Mouse (Mus musculus) embryonic facial prominence, embryonic 14.5 days (tissue): ENCODE data around the gene Rspo3. TPM values are rescaled to one million over a fixed set of nuclear protein-coding genes. Genes with fewer than 3 reads are reported as not detected.

Source experiments
- ATAC-seq: fragments of 200-750 bp; cut with Nextera tagmentation; 2 replicates; pipeline ENCODE4 v1.8.0; 2017; ENCODE audit warnings: low read depth, moderate number of reproducible peaks, moderate TSS enrichment
- DNase-seq: peaks from one replicate; pipeline ENCODE4 v3.0.0-alpha.2; 2015; ENCODE audit warnings: low spot score
- H3K27ac ChIP-seq: fragments of 300-500 bp; sonication (generic); replicated peaks from 2 replicates; pipeline ENCODE4 v1.5.1; 2014; ENCODE audit warnings: low read depth, mild to moderate bottlenecking, low read length, moderate library complexity
- H3K27me3 ChIP-seq: fragments of 300-500 bp; sonication (generic); replicated peaks from 2 replicates; pipeline ENCODE4 v1.6.1; 2014; ENCODE audit warnings: low read length; ENCODE audit not compliant: control insufficient read depth, insufficient read depth
- H3K36me3 ChIP-seq: fragments of 300-500 bp; sonication (generic); 2 replicates; pipeline ENCODE4 v1.6.1; 2014; ENCODE audit warnings: low read length, mixed read lengths; ENCODE audit not compliant: control insufficient read depth, insufficient read depth
- H3K4me1 ChIP-seq: fragments of 300-500 bp; sonication (generic); 2 replicates; pipeline ENCODE4 v1.6.1; 2014; ENCODE audit warnings: antibody characterized with exemption, low read length; ENCODE audit not compliant: control insufficient read depth, insufficient read depth
- H3K4me2 ChIP-seq: fragments of 300-500 bp; sonication (generic); 2 replicates; pipeline ENCODE4 v1.6.1; 2014; ENCODE audit warnings: low read depth, mild to moderate bottlenecking, low read length, moderate library complexity, mixed read lengths
- H3K4me3 ChIP-seq: fragments of 300-500 bp; sonication (generic); 2 replicates; pipeline ENCODE4 v1.5.1; 2014; ENCODE audit warnings: low read depth, mild to moderate bottlenecking, low read length
- H3K9ac ChIP-seq: fragments of 300-500 bp; sonication (generic); 2 replicates; pipeline ENCODE4 v1.6.1; 2014; ENCODE audit warnings: low read depth, mild to moderate bottlenecking, low read length, moderate library complexity, mixed read lengths
- H3K9me3 ChIP-seq: fragments of 300-500 bp; sonication (generic); 2 replicates; pipeline ENCODE4 v1.6.1; 2016; ENCODE audit warnings: low read length; ENCODE audit not compliant: control insufficient read depth
- WGBS: fragments of 180-500 bp; shearing (Covaris S2); extraction: QIAGEN DNeasy Blood & Tissue Kit; methylation state at CpG from one replicate; pipeline ENCODE4 v1.1.7; 2014; 5-methylcytosine and 5-hydroxymethylcytosine counted together
- polyA plus RNA-seq: library from polyadenylated mRNA; unstranded; fragments of >200 nt; fragmentation: Nextera tagmentation; extraction: Ambion mirVana; gene quantifications from 2 replicates; pipeline ENCODE4 v1.2.1, GENCODE M21; 2014

Rspo3 gene
- polyA plus RNA-seq, 1 experiment from 2014 or later = 14.8 TPM

- Histone ChIP-seq H3K27ac (no peak overlapping the region), H3K4me1 (no peaks in the 10 kb centered on the region), H3K9me3 (no peaks in the 10 kb centered on the region), H3K4me3 (no peak overlapping the region), H3K9ac (no peak overlapping the region), H3K27me3 (no peaks in the 10 kb centered on the region), H3K36me3 (peaks cover 7% of the 10 kb centered on the region; the same call in 1 of the 2 replicates), H3K4me2 (no peak overlapping the region)
- 57% methylated on average over 5 of the region's 5 CpGs for WGBS
- ATAC-seq (no peak), DNase-seq (no peak)
Measured at GRCm38 (mm10) chr10:29470454-29470853, 65.2 kb downstream of the Rspo3 start.

GRCm38 (mm10) chr10:29460100-29460499 is 75.6 kb downstream of the Rspo3 start:
- Histone ChIP-seq H3K27ac (no peak overlapping the region), H3K27me3 (no peaks in the 10 kb centered on the region), H3K4me1 (no peaks in the 10 kb centered on the region), H3K36me3 (no peaks in the 10 kb centered on the region), H3K9ac (no peak overlapping the region), H3K4me3 (no peak overlapping the region), H3K9me3 (no peaks in the 10 kb centered on the region), H3K4me2 (no peak overlapping the region)
- ATAC-seq = no peak
- WGBS = 56% methylated on average over 3 of the region's 3 CpGs
- DNase-seq = no peak

- DNase-seq (no peak), ATAC-seq (no peak)
- 71% methylated on average over 2 of the region's 2 CpGs for WGBS
Measured at GRCm38 (mm10) chr10:29459632-29460031, 76.0 kb downstream of the Rspo3 start.

GRCm38 (mm10) chr10:29445076-29445475 is 90.6 kb downstream of the Rspo3 start:
- Histone ChIP-seq H3K27me3 (no peaks in the 10 kb centered on the region), H3K36me3 (no peaks in the 10 kb centered on the region; the same call in 1 of the 2 replicates), H3K4me3 (no peak overlapping the region), H3K4me2 (no peak overlapping the region), H3K4me1 (no peaks in the 10 kb centered on the region), H3K27ac (no peak overlapping the region), H3K9ac (no peak overlapping the region), H3K9me3 (no peaks in the 10 kb centered on the region)
- WGBS = 72% methylated on average over 3 of the region's 3 CpGs
- DNase-seq = no peak
- ATAC-seq = no peak

More at GRCm38 (mm10) chr10:29459632-29460031, 76.0 kb downstream of the Rspo3 start:
- Histone ChIP-seq H3K4me3 (no peak overlapping the region), H3K27me3 (no peaks in the 10 kb centered on the region), H3K36me3 (no peaks in the 10 kb centered on the region), H3K27ac (no peak overlapping the region), H3K4me2 (no peak overlapping the region), H3K4me1 (no peaks in the 10 kb centered on the region), H3K9ac (no peak overlapping the region), H3K9me3 (no peaks in the 10 kb centered on the region)

- DNase-seq (peak; percentile 19), ATAC-seq (no peak)
- 64% methylated on average over 5 of the region's 5 CpGs for WGBS
- no peak overlapping the region for H3K4me2 ChIP-seq
- no peak overlapping the region for H3K4me3 ChIP-seq
- no peak overlapping the region for H3K9ac ChIP-seq
- no peaks in the 10 kb centered on the region for H3K36me3 ChIP-seq
- H3K27me3 ChIP-seq = no peaks in the 10 kb centered on the region
- H3K27ac ChIP-seq = no peak overlapping the region
- no peaks in the 10 kb centered on the region for H3K4me1 ChIP-seq
- no peaks in the 10 kb centered on the region for H3K9me3 ChIP-seq
Measured at GRCm38 (mm10) chr10:29441297-29441696, 94.4 kb downstream of the Rspo3 start.

- Histone ChIP-seq H3K4me3 (no peak overlapping the region), H3K27me3 (no peaks in the 10 kb centered on the region), H3K9ac (no peak overlapping the region), H3K27ac (no peak overlapping the region), H3K4me2 (no peak overlapping the region), H3K4me1 (no peaks in the 10 kb centered on the region), H3K9me3 (no peaks in the 10 kb centered on the region), H3K36me3 (no peaks in the 10 kb centered on the region)
- DNase-seq (no peak), ATAC-seq (no peak)
- 91% methylated on average over 1 of the region's 1 CpGs for WGBS
Measured at GRCm38 (mm10) chr10:29432935-29433453, 102.7 kb downstream of the Rspo3 start.

GRCm38 (mm10) chr10:29426660-29427059 is 109.0 kb downstream of the Rspo3 start:
- Histone ChIP-seq H3K4me1 (no peaks in the 10 kb centered on the region), H3K27me3 (no peaks in the 10 kb centered on the region), H3K9ac (no peak overlapping the region), H3K9me3 (no peaks in the 10 kb centered on the region), H3K4me2 (no peak overlapping the region), H3K4me3 (no peak overlapping the region), H3K36me3 (no peaks in the 10 kb centered on the region), H3K27ac (no peak overlapping the region)
- ATAC-seq (no peak), DNase-seq (no peak)
- WGBS = 78% methylated on average over 2 of the region's 2 CpGs

GRCm38 (mm10) chr10:29424571-29424970 is 111.1 kb downstream of the Rspo3 start:
- Histone ChIP-seq H3K36me3 (no peaks in the 10 kb centered on the region), H3K9me3 (no peaks in the 10 kb centered on the region), H3K27me3 (no peaks in the 10 kb centered on the region), H3K4me2 (no peak overlapping the region), H3K9ac (no peak overlapping the region), H3K27ac (no peak overlapping the region), H3K4me3 (no peak overlapping the region), H3K4me1 (no peaks in the 10 kb centered on the region)
- DNase-seq = no peak
- whole genome bisulfite sequencing = 77% methylated on average over 2 of the region's 2 CpGs
- no peak for ATAC-seq

GRCm38 (mm10) chr10:29414361-29414760 is 121.3 kb downstream of the Rspo3 start:
- DNase-seq = peak; percentile 2
- Histone ChIP-seq H3K4me3 (no peak overlapping the region), H3K27ac (no peak overlapping the region), H3K27me3 (no peaks in the 10 kb centered on the region), H3K9me3 (no peaks in the 10 kb centered on the region), H3K9ac (no peak overlapping the region), H3K36me3 (no peaks in the 10 kb centered on the region), H3K4me2 (no peak overlapping the region), H3K4me1 (no peaks in the 10 kb centered on the region)
- WGBS = 67% methylated on average over 2 of the region's 2 CpGs
- ATAC-seq = no peak
